Comparison of ENCODE assay signal across 8 mouse cellular contexts in the genomic region with DNA sequence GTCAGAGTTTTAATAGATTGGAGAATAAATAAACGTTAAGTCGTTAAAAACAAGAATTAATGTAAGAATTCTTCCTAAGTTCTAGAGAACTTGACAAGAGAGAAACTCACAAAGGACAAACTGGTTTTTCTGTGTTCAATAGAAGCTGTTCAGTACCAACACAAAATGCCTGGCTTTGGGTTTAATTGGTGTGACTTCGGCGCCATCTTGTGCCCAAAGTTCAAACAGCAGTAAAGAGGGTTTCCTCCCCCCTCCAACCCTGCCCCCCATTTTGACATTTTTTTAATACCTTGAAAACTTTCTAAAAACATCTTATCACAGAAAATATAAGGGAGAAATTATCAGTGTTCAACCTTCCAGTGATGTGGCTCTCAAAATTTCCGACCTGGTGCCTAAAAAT. TPM values are rescaled to one million over a fixed set of nuclear protein-coding genes. Genes with fewer than 3 reads are reported as not detected.
DNase-seq lines count a peak whose midpoint lies in the region; ATAC-seq and TF ChIP-seq lines count a peak whose summit lies in the region.

No protein-coding gene starts in this region.

- ATAC-seq in frontal cortex, adult (ENCODE audit: low TSS enrichment), result peak; percentile 70

- no peak overlapping the region for H3K27ac ChIP-seq in thymus, adult 2 months (ENCODE audit: control insufficient read depth, insufficient read depth, low read length)

- no peaks in the 10 kb centered on the region for H3K36me3 ChIP-seq in thymus, adult 2 months (ENCODE audit: control insufficient read depth, insufficient read depth, low read length)

- TF ChIP-seq POLR2A in thymus, adult 2 months (IDR thresholded peaks at IDR 0.05; ENCODE audit: control insufficient read depth, extremely low read depth, insufficient read depth, low read length, poor library complexity), result no peak

- TF ChIP-seq CTCF in thymus, adult 2 months (IDR thresholded peaks at IDR 0.05; ENCODE audit: borderline replicate concordance, control insufficient read depth, extremely low read depth, insufficient read depth, low read length, poor library complexity), result no peak

- H3K27me3 ChIP-seq in thymus, adult 2 months (ENCODE audit: control insufficient read depth, insufficient read depth, low read length), result no peaks in the 10 kb centered on the region

- peak; percentile 43 for DNase-seq in thymus, adult 2 months
- no peak for DNase-seq in thymus, adult 18-20 months
- peak; percentile 15 for DNase-seq in c-Kit-positive CD71-positive TER-119-positive erythroid progenitor cells, embryonic 14.5 days (ENCODE audit: low spot score)
- peak; percentile 77 for DNase-seq in induced T-regulatory cell, adult 2 months (ENCODE audit: low read depth)
- peak; percentile 58 for DNase-seq in left cerebral cortex, postnatal 4 days
- DNase-seq in naive thymus-derived CD4-positive, alpha-beta T cell, adult 2 months (ENCODE audit: low read depth), result peak; percentile 65
- peak; percentile 79 for DNase-seq in testis, postnatal 10 days (ENCODE audit: low spot score)

- WGBS in thymus, adult 2 months, result 19% methylated on average over 5 of the region's 5 CpGs

- intact Hi-C loops in left cerebral cortex, postnatal 4 days (cut with DNase I), result loop anchor here (2.0 kb wide), 2 partner anchors 343 to 413 kb away; no protein-coding TSS in a partner anchor

- H3K4me3 ChIP-seq in thymus, adult 2 months (ENCODE audit: control insufficient read depth, insufficient read depth, low read length), result no peak overlapping the region

- H3K4me1 ChIP-seq in thymus, adult 2 months (replicated peaks; ENCODE audit: control insufficient read depth, insufficient read depth, low read length), result no peaks in the 10 kb centered on the region

RNA-seq across cellular contexts. Expression of a gene that starts 44.4 kb away (rescaled TPM):
- 3.4 and 3.7 TPM in 2 replicates for polyA plus RNA-seq in thymus, adult 2 months (2012; rRNA removed)
- 10 to 100 TPM; 12.5 to 14.1 TPM for total RNA-seq in left cerebral cortex, postnatal 4 days (2021)

Comparison
In these comparisons a context has a peak if more than half of its experiments do, and no peak if none do; other contexts are left out.
1. DNase-seq: peak in thymus, adult 2 months (single experiment), c-Kit-positive CD71-positive TER-119-positive erythroid progenitor cells, embryonic 14.5 days (single experiment), induced T-regulatory cell, adult 2 months (single experiment), left cerebral cortex, postnatal 4 days (single experiment), naive thymus-derived CD4-positive, alpha-beta T cell, adult 2 months (single experiment) and testis, postnatal 10 days (single experiment); none in thymus, adult 18-20 months (0 of 2).